Mouse (Mus musculus) kidney, adult 11 months (tissue): Measurements from ENCODE around the gene Prf1.

Source experiments
- DNase-seq: peaks from one replicate; pipeline ENCODE4 v3.0.0; 2022

The Prf1 gene

DNA sequence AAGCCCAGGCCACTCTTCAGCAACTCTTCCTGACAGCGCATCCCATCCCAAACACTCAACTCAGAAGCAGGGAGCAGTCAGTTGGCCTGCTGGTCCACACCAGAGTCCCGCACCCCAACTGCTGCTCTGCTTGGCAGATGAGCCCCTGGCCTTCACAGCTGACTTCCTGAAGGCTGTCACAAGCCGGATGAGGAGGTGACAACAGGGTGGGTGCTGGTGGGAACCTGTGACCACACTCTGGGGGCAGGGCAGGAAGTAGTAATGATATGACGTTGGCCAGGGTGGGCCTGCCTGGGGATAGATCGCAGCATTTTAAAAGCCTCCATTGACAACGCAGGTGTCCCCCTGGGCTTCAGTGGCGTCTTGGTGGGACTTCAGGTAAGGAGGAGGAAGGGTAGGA lies at the start of gene Prf1:
Prf1 (plus strand) TSS at position 357 of the 400 bp plus-strand sequence.
- no peak for DNase-seq

- DNase-seq = no peak
Measured at GRCm38 (mm10) chr10:61248596-61249114, 49.0 kb upstream of the Prf1 start.

DNA sequence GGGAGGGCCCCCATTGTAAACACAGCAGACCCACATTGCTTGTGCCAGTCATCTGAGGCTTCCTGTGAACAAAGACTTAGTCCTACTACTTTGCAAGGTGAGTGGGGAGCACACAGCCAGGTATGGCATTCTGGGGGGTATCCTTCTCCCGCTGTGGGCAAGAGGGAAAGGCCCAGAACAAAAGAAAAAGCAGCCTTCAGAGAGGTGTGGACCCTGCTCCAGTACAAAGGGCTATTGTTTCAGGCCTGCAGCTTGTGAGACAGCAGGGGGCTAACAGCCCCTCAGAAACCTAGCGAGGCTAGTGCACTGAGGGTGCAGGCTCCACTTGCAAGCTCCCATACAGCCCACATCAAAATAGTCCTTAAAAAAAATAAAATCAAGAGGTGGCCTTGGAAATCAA lies 47.7 kb upstream of the Prf1 start:
- no peak for DNase-seq

GRCm38 (mm10) chr10:61254761-61255160 lies 42.9 kb upstream of the Prf1 start:
- DNase-seq = no peak

DNA sequence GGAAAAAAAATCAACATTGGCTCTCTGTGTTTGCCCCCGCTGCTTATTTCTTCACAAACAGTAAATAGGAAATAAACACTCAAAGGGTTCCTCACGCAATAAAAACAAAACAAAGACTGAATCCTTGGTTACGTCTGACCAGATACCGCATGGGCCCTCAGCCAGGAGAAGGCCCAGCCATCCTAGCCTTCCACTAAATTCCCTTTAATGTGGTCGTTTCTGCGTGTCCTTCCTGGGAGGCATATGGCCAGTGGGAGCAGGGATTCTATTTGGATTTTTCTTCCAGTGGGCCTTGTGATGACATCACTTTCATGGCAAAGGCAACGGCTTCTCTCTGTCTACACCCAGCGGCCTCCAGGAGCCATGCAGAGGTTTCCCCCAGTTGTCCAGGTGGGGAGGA lies 42.4 kb upstream of the Prf1 start:
- no peak for DNase-seq

DNA sequence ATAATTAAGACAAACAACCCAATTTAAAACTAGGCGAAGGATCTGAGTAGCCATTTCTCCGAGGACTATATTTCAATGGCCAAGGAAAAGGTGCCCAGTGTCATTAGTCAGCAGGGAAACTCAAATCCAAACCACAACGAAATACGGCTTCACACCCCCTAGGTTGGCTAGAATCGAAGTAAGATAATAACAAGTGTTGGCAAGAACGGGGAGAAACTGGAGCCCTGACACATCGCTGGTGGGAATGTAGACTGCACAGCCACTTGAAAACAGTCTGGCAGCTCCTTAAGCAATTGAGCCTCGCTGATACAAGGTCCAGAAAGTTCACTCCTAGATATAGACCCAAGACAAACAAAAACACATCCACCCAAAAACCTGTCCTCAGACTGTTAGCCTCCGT lies 41.0 kb upstream of the Prf1 start:
- no peak for DNase-seq

DNA sequence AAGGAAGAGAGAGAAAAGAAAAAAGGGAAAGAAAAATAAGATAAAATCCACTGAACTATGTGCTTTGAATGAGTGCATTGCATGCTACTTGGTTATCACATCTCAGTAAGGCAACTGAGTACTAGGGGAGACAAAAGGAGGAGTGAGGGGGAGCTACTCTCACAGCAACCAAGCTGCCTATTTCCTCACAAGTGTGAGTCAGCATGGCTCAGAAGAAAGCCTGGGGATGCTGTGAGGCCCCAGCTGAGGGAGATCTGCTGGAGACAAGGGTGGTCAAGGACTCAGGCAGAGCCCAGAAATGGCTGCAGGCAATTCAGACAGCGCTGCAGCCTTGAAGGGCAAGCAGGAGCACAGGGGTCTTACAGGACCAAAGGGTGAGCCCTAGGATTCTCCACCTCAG lies 39.5 kb upstream of the Prf1 start:
- DNase-seq = no peak

GRCm38 (mm10) chr10:61261229-61262156 lies 36.1 kb upstream of the Prf1 start:
- DNase-seq = no peak

DNA sequence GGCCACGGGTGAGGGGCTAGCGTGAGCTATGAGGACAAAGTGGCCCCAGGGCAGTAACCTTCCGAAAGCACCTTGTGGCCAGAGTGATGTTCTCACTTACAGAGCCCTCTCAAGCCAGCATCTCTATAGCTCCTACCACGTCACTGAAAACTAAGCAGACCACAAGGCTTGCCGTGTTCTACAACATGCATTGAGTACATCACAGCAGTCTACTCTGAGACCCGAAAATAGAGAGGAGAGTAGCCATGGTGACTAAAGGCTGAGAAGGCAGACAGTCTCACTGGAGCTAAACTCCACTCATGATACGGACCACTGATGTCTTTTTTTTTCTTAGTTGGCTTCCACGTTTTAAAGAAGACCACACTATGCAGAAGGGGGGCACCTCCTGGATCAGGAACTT lies 34.0 kb upstream of the Prf1 start:
- DNase-seq = no peak

DNA sequence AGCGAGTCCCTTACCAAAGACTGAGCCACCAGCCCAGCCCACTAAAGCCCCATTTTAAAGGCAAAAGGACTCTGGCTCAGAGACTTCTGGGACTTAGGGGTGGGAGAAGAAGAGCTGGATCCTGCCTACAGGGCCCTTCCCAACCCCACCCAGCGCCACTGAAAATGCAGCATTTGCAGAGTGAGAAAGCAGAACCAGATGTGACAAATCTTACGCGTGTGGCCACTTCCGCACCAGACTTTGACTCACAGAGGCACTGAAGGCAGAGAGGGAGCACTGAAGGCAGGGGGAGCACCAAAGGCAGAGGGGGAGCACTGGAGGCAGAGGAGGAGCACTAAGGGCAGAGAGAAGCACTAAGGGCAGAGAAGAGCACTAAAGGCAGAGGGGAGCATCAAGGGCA lies 30.3 kb upstream of the Prf1 start:
- no peak for DNase-seq

DNA sequence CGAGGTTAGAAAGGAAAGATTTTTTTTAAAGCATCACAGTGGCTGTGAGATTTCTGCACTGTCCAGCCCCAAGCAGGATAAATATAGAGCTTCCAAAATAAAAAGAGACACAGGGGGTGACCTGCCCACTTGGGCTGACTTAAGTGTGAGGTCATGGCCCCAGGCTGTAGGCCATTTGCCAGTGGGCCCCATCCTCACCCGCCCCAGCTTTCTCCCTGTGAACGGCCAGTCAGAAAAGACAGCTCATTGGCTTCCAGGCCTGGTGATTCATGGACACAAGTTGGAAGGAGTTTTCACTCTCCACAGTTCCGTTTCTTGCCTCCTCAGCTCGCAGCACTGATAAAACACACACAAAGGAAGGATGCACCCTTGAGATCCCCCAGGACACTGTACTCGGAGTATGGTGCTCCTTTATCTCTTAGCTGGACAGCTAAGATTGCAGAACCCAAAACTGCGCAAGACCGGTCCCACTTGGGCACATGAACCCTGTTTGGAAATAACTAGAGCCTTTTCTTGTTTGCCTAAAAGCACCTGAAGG lies 25.5 kb upstream of the Prf1 start:
- no peak for DNase-seq

GRCm38 (mm10) chr10:61272631-61273030 lies 25.0 kb upstream of the Prf1 start:
- no peak for DNase-seq

GRCm38 (mm10) chr10:61273081-61273843 lies 24.4 kb upstream of the Prf1 start, which contains the start of gene Adamts14:
Adamts14 (minus strand) TSS chr10:61273438.
- no peak for DNase-seq

DNA sequence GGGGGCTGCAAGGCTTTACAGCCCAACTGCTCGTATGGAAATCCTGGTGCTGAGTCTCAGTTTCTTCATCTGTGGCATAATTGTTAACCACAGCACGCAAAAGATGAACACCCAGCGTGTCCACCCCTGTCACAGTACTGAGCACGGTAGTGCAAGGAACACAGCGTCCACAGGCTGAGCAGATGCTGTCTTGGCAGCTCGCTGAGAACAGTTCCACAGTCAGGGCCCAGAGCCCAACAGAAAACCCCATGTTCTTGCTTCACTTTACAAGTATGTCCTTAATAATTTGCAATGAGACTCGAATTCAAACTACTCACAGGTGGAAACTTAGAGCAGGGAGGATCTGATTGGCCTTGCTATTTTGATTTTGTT lies 23.8 kb upstream of the Prf1 start:
- no peak for DNase-seq

- no peak for DNase-seq
Measured at GRCm38 (mm10) chr10:61274532-61274931, 23.1 kb upstream of the Prf1 start.

- no peak for DNase-seq
Measured at GRCm38 (mm10) chr10:61275669-61276110, 21.9 kb upstream of the Prf1 start.

- no peak for DNase-seq
Measured at GRCm38 (mm10) chr10:61277051-61277450, 20.6 kb upstream of the Prf1 start.

GRCm38 (mm10) chr10:61277918-61278674 lies 19.5 kb upstream of the Prf1 start:
- DNase-seq = peak; percentile 73

DNA sequence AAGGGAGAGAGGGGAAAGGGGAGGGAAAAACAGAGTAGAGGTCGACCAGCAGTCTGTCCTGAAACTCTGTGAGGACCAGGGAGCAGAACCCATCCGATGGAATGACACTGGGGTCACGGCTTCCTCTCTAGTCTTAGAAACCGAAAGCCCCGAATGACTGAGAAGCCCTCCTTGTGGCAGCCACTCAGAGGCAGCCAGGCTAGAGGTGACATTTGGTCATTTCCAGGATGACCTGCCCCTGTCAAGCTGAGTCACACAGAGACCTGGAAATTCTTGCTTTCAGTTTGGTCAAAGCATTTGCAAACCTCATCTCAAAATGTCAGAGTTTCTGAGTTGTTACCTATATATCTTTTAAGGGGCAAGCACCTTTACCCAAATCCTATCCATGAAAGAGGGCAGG lies 16.5 kb upstream of the Prf1 start:
- DNase-seq = no peak

- no peak for DNase-seq
Measured at GRCm38 (mm10) chr10:61284309-61284708, 13.3 kb upstream of the Prf1 start.

- DNase-seq = peak; percentile 45
Measured at GRCm38 (mm10) chr10:61285271-61285670, 12.4 kb upstream of the Prf1 start.

DNA sequence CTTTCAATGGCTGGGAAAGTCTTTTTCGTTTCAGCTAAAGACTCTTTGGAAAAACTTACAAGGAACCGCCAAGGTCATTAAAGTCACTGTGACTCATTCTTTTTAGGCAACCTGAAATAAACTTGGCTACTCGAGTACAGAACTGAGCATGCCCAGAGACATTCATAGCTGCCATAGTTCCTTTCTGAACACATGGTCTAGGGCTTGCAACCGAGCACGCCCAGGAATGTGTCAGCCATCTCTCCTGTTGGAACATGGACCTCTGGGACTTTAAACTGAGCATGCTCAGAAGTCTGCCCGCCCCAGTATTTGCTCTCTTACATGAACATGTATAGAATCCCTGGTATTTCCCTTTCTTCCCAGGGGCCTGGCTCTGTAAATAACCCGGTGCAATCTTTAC lies 11.4 kb upstream of the Prf1 start:
- no peak for DNase-seq

DNA sequence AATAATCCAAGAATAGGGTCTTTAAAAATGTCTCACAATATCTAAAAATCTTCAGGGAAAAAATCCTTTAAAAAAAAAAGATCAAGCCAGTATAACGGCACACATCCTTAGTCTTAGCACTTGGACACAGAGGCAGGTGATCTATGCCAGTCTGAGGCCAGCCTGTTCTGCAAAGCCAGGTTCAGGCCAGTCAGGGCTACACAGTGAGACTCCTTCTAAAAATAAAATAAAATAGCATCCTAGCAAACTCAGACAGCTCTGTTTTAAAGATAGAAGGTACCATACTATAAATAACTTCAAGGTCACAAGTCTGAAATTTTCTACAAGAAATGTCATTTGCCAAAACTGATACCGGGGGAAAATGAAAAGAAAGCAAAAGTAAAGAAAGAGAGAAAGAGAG lies 7.6 kb upstream of the Prf1 start:
- no peak for DNase-seq
